Mouse (Mus musculus): ENCODE measurements at regions not wholly inside any gene's neighbourhood (a gene's known extent, or its start where the extent isn't known, plus 50 kb on each side); places are given as distances from the start of the nearest gene placed in this dataset.

DNA sequence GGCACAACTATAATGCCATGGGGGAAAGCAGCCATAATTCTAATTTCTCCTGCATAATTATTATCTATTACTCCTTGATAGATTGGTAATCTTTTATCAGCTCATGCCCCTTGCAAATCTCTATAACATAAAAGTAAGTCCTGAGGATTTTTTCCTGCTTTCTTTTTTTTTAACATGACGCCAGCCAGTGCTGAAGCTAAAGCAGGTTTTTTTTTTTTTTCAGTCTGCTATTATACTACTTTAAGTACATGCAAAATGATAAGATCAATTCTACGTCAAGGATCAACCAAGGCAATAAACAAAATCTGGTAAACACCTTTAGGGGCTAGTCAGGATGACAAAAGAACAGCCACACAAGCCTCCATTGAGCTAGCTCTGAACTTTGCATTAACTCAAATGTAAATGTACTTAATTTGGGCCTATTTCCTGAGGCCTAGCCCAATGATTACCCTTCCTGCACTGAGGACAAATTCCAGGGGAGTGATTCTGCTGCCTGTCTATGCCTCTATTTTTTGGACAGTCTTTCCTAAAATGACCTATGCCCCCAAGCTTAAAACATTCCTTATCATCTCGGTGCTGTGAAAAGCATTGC, 434.8 kb downstream of the 1810013L24Rik start:
- H3K36me3 ChIP-seq: no peaks in the 10 kb centered on the region
- 39% methylated on average over 3 of the region's 3 CpGs for WGBS
- H3K9ac ChIP-seq (replicated peaks): no peak overlapping the region
- no peaks in the 10 kb centered on the region for H3K4me1 ChIP-seq (replicated peaks)
- no peaks in the 10 kb centered on the region for H3K27me3 ChIP-seq
- no peak overlapping the region for H3K27ac ChIP-seq
- no peak overlapping the region for H3K4me2 ChIP-seq
- ATAC-seq (ENCODE audit: insufficient number of reproducible peaks, insufficient read depth, low FRiP score, low TSS enrichment, low read depth): no peak
- H3K4me3 ChIP-seq (replicated peaks): no peak overlapping the region
- H3K9me3 ChIP-seq: no peaks in the 10 kb centered on the region

DNA sequence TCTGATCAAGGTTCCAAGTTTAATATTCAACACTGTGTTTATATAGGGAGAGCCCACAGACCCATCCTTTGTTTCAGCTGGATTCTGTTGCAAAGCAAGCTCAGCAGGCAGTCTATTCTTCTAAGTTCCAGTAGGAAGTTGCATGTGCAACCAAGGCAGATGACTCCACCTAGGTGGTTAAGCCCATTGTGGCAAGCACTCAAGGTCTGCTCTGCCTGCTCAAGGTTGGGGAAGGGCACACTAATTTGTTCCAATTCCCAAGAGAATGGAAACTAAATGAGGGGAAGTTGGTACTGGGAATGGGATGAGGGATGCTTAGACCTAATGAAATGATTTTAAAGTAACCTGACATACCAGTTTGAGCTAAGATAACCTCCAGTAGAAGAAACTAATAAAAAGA, 437.3 kb downstream of the 1810013L24Rik start:
- H3K9ac ChIP-seq (replicated peaks): no peak overlapping the region
- ATAC-seq (ENCODE audit: insufficient number of reproducible peaks, insufficient read depth, low FRiP score, low TSS enrichment, low read depth): no peak
- H3K4me1 ChIP-seq (replicated peaks): no peaks in the 10 kb centered on the region
- H3K27me3 ChIP-seq: no peaks in the 10 kb centered on the region
- no peaks in the 10 kb centered on the region for H3K36me3 ChIP-seq
- H3K4me3 ChIP-seq (replicated peaks): no peak overlapping the region
- no peak overlapping the region for H3K4me2 ChIP-seq
- H3K27ac ChIP-seq: no peak overlapping the region
- no peaks in the 10 kb centered on the region for H3K9me3 ChIP-seq

DNA sequence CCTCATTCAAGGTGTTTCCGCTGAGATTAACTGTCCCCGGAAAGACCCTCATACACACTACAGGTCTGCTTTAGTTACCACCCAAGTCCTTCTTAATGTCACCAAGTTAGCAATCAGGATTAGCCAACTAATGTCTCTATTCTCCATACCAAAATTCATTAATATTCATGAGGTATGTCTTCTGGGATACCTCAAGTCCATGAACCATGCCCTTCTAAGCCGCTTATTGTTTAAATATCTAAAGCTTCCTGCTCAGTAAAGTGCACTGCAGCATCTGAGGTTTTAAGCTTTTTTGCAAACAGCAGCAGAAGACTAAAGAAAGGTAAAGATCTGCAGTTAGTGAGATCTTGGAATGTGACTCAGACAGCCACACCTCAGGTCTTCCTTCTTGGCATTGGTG, 440.2 kb downstream of the 1810013L24Rik start:
- Histone ChIP-seq H3K4me1 (replicated peaks) (no peaks in the 10 kb centered on the region), H3K9me3 (no peaks in the 10 kb centered on the region), H3K27me3 (no peaks in the 10 kb centered on the region), H3K4me2 (no peak overlapping the region), H3K27ac (no peak overlapping the region), H3K4me3 (replicated peaks) (no peak overlapping the region), H3K9ac (replicated peaks) (no peak overlapping the region), H3K36me3 (no peaks in the 10 kb centered on the region)
- 85% methylated on average over 3 of the region's 3 CpGs for WGBS
- no peak for ATAC-seq (ENCODE audit: insufficient number of reproducible peaks, insufficient read depth, low FRiP score, low TSS enrichment, low read depth)

DNA sequence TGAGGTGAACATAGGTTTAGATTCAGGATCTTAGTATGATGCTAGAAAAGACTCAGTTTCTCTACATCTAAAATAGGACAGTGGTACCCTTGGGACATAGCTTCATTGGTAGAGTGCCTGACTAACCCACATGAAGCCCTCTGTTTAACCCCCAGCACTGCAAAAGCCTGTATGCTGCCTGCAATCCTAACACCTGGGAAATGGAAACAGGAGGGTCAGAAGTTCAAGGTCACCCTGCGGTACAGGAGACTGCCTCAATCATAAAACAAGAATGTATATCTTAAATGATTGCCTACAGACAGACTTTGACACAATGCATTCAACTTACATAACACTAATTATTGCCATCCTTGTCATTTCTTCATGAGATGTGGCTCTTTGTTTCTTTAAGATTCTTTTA, 440.8 kb downstream of the 1810013L24Rik start:
- no peaks in the 10 kb centered on the region for H3K9me3 ChIP-seq
- H3K4me1 ChIP-seq (replicated peaks): no peaks in the 10 kb centered on the region
- H3K9ac ChIP-seq (replicated peaks): no peak overlapping the region
- 75% methylated on average over 1 of the region's 1 CpGs for WGBS
- no peak overlapping the region for H3K4me2 ChIP-seq
- no peak overlapping the region for H3K4me3 ChIP-seq (replicated peaks)
- no peaks in the 10 kb centered on the region for H3K27me3 ChIP-seq
- H3K27ac ChIP-seq: no peak overlapping the region
- no peaks in the 10 kb centered on the region for H3K36me3 ChIP-seq
- ATAC-seq (ENCODE audit: insufficient number of reproducible peaks, insufficient read depth, low FRiP score, low TSS enrichment, low read depth): no peak

DNA sequence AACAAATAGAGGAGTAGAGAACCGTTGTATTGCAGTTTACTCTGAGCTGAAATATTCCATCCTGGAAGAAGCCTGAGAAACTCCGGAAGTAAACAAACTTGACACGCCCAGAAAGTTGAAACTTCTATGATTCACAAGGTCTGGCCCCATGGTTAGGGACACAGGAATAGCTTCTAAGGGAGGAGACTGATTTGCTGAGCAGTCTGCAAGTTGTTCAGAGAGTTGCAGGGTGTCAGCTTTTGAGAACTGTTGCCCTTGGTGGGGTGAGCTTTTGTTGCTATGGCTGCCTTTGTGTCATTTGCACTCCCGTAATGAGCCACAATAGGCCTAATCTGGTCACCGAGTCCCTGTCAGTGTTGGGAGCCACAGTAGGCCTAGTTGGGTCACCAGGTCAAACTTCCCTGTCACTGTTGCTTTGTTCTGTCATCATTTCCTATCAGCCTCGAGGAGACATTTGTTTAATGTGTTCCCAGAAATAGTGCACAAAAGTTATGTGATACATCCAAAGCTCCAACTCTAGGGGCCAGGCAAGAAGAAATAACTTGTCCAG, 443.9 kb downstream of the 1810013L24Rik start:
- no peak overlapping the region for H3K4me2 ChIP-seq
- H3K36me3 ChIP-seq: no peaks in the 10 kb centered on the region
- no peaks in the 10 kb centered on the region for H3K4me1 ChIP-seq (replicated peaks)
- H3K27ac ChIP-seq: no peak overlapping the region
- H3K27me3 ChIP-seq: no peaks in the 10 kb centered on the region
- H3K9me3 ChIP-seq: no peaks in the 10 kb centered on the region
- no peak overlapping the region for H3K9ac ChIP-seq (replicated peaks)
- H3K4me3 ChIP-seq (replicated peaks): no peak overlapping the region
- 80% methylated on average over 6 of the region's 6 CpGs for WGBS
- no peak for ATAC-seq (ENCODE audit: insufficient number of reproducible peaks, insufficient read depth, low FRiP score, low TSS enrichment, low read depth)

DNA sequence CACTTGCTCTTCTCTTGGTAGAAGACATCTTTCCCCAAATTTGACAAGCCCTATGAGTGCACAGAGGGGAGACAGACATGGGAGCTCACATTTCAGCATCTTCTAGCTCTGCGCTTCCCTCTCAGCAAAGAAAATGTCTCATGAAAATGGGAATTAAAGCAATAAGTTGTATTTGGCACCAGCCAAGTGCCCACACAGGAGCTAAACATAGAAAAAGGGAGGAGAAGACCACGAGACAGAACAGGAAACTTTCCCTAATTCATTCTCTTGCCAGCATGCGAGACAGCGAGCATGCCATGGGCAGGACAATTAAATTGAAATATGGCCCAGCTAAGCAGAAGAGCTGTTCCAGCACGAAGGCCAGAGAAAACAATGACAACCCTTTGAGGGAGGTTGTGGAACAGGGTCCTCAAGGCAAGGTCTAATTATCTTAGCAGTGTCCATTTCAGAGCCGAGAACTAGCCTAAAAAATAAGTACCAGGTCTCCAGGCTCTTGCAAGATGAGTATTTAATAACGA, 444.7 kb downstream of the 1810013L24Rik start:
- H3K27me3 ChIP-seq: no peaks in the 10 kb centered on the region
- no peaks in the 10 kb centered on the region for H3K9me3 ChIP-seq
- 45% methylated on average over 7 of the region's 7 CpGs for WGBS
- H3K36me3 ChIP-seq: no peaks in the 10 kb centered on the region
- no peak for ATAC-seq (ENCODE audit: insufficient number of reproducible peaks, insufficient read depth, low FRiP score, low TSS enrichment, low read depth)
- no peaks in the 10 kb centered on the region for H3K4me1 ChIP-seq (replicated peaks)
- no peak overlapping the region for H3K27ac ChIP-seq
- no peak overlapping the region for H3K4me2 ChIP-seq
- H3K4me3 ChIP-seq (replicated peaks): no peak overlapping the region
- H3K9ac ChIP-seq (replicated peaks): no peak overlapping the region

DNA sequence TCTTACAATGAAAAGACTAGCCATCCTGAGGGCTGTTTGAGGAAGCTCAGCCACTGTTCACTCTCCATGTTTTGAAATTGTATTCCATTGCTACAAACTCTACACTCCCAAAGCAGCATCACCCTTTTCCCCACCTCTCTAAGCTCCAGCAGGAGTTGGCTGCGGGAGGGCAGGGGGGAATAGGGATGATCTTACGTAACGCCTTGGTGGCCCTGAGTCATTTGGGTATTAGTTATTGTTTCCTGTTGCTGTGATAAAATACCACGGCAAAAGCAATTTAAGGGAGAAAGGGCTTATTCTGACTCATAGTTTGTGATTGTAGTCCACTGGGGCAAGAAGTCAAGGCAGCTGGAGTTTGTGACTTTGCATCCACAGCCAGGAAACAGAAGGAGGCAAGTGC, 445.5 kb downstream of the 1810013L24Rik start:
- H3K4me3 ChIP-seq (replicated peaks): no peak overlapping the region
- no peaks in the 10 kb centered on the region for H3K36me3 ChIP-seq
- no peaks in the 10 kb centered on the region for H3K4me1 ChIP-seq (replicated peaks)
- H3K9me3 ChIP-seq: no peaks in the 10 kb centered on the region
- H3K9ac ChIP-seq (replicated peaks): no peak overlapping the region
- no peaks in the 10 kb centered on the region for H3K27me3 ChIP-seq
- H3K27ac ChIP-seq: no peak overlapping the region
- no peak for ATAC-seq (ENCODE audit: insufficient number of reproducible peaks, insufficient read depth, low FRiP score, low TSS enrichment, low read depth)
- 84% methylated on average over 4 of the region's 4 CpGs for WGBS
- no peak overlapping the region for H3K4me2 ChIP-seq

DNA sequence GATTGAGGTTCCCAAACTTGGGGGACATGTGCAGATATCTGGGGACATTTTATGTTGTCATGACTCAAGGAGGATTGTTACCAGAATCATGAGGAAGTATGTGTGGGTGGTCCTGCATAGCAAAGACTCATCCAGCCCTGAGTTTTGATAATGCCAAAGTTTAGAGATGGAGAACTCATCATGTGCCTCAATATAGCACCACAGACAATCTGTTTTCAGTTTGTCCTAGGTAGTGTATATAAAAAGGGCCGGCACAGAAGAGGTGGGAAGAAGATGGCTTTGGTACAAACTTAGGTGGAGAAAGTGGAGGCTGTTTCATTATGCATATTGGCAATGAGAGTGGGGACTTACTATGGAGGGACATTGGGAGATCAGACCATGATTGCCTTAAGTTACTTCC, 447.2 kb downstream of the 1810013L24Rik start:
- H3K27ac ChIP-seq: no peak overlapping the region
- no peaks in the 10 kb centered on the region for H3K36me3 ChIP-seq
- H3K9ac ChIP-seq (replicated peaks): no peak overlapping the region
- no peaks in the 10 kb centered on the region for H3K27me3 ChIP-seq
- no peaks in the 10 kb centered on the region for H3K9me3 ChIP-seq
- no peak overlapping the region for H3K4me3 ChIP-seq (replicated peaks)
- H3K4me1 ChIP-seq (replicated peaks): no peaks in the 10 kb centered on the region
- no peak overlapping the region for H3K4me2 ChIP-seq
- no peak for ATAC-seq (ENCODE audit: insufficient number of reproducible peaks, insufficient read depth, low FRiP score, low TSS enrichment, low read depth)
- WGBS: 84% methylated on average over 1 of the region's 1 CpGs

DNA sequence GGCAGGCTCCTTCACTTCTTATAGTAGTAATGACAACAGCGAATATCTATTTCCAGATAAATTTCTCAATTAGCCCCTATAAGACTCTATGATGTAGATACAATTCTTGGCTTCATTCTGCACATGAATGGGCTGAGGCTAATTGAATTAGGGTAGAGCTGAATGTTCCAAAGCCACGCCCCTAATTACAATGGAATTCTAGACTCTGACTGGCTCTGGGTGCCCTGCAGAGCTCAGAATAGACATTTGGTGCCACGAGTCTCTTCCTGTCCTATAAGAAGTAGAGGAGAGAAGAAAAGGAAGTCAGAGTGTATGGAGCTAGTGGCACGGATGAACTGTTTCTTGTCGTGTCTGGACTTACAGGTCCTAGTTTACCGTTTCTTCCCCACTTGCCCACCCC, 449.8 kb downstream of the 1810013L24Rik start:
- no peaks in the 10 kb centered on the region for H3K36me3 ChIP-seq
- no peaks in the 10 kb centered on the region for H3K9me3 ChIP-seq
- H3K27ac ChIP-seq: no peak overlapping the region
- 79% methylated on average over 6 of the region's 6 CpGs for WGBS
- ATAC-seq (ENCODE audit: insufficient number of reproducible peaks, insufficient read depth, low FRiP score, low TSS enrichment, low read depth): no peak
- H3K4me3 ChIP-seq (replicated peaks): no peak overlapping the region
- no peak overlapping the region for H3K9ac ChIP-seq (replicated peaks)
- no peaks in the 10 kb centered on the region for H3K27me3 ChIP-seq
- H3K4me1 ChIP-seq (replicated peaks): no peaks in the 10 kb centered on the region
- H3K4me2 ChIP-seq: no peak overlapping the region

DNA sequence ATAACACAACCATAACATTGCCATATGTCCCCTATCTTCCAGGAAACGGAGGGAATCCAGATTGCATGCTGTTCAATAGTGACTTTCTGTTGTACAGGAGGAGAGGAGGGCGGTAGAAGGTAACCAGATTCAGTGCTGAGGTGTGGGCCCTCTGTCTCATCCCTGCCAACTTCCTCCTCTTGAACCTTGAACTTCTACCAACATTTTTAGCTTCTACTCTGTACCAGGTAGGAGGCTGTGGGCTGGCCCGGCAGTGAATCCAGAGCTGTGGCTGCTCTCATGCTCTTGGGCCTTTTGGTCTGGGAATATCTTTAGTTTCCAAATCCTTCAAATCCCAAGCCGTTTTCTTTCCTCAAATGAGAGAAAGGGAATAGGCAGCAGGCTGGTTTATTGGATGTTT, 450.5 kb downstream of the 1810013L24Rik start:
- H3K27me3 ChIP-seq: no peaks in the 10 kb centered on the region
- H3K36me3 ChIP-seq: no peaks in the 10 kb centered on the region
- no peak for ATAC-seq (ENCODE audit: insufficient number of reproducible peaks, insufficient read depth, low FRiP score, low TSS enrichment, low read depth)
- H3K27ac ChIP-seq: no peak overlapping the region
- H3K4me1 ChIP-seq (replicated peaks): no peaks in the 10 kb centered on the region
- H3K9me3 ChIP-seq: no peaks in the 10 kb centered on the region
- 83% methylated on average over 4 of the region's 4 CpGs for WGBS
- no peak overlapping the region for H3K4me2 ChIP-seq
- no peak overlapping the region for H3K9ac ChIP-seq (replicated peaks)
- H3K4me3 ChIP-seq (replicated peaks): no peak overlapping the region

DNA sequence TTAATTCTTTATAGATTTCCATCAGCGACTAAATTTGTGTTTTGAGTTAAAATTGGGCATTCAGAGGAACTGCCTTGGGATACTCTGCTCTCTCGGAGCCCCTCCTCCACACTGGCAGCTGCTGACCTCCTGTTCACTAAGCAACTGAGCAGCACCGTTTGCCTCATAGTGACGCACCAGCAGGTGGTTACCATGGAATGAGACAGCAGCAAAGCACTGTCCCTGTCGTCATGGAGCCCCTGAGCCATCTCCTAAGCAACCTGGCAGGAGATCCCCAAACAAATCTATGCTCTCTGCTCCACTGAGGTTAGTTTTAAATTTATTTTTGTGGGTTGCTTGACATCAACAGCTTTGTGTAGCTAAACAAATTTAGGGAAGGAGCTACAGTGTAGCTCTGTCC, 451.0 kb downstream of the 1810013L24Rik start:
- H3K4me1 ChIP-seq (replicated peaks): no peaks in the 10 kb centered on the region
- no peak overlapping the region for H3K4me2 ChIP-seq
- WGBS: 17% methylated on average over 5 of the region's 5 CpGs
- no peaks in the 10 kb centered on the region for H3K36me3 ChIP-seq
- no peak for ATAC-seq (ENCODE audit: insufficient number of reproducible peaks, insufficient read depth, low FRiP score, low TSS enrichment, low read depth)
- no peaks in the 10 kb centered on the region for H3K9me3 ChIP-seq
- no peaks in the 10 kb centered on the region for H3K27me3 ChIP-seq
- no peak overlapping the region for H3K9ac ChIP-seq (replicated peaks)
- no peak overlapping the region for H3K4me3 ChIP-seq (replicated peaks)
- H3K27ac ChIP-seq: no peak overlapping the region

DNA sequence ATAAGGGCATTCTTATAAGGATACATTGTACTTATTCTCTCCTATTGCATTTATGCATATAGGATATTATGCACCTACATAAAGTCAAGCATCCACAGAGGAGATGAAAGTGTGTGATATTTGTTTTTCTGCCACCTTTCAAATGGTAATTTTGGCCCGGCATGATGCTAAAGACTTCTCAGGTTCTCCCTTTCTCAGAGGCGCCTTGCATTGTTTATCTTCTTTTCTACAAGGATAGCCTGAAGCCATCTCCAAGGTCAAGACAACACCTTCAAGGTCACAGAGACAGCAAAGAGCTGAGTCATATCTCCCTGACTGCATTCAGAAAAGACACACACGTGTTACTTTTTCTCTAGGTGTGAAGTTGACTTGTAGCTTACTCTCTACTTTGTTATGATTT, 454.5 kb downstream of the 1810013L24Rik start:
- Histone ChIP-seq H3K9ac (replicated peaks) (no peak overlapping the region), H3K27me3 (no peaks in the 10 kb centered on the region), H3K4me1 (replicated peaks) (no peaks in the 10 kb centered on the region), H3K36me3 (no peaks in the 10 kb centered on the region), H3K9me3 (no peaks in the 10 kb centered on the region), H3K4me3 (replicated peaks) (no peak overlapping the region), H3K4me2 (no peak overlapping the region), H3K27ac (no peak overlapping the region)
- 53% methylated on average over 3 of the region's 3 CpGs for WGBS
- ATAC-seq (ENCODE audit: insufficient number of reproducible peaks, insufficient read depth, low FRiP score, low TSS enrichment, low read depth): no peak

Data from limb, embryonic 12.5 days (tissue).